Comparison of ENCODE assay signal across 1 mouse cellular context in the genomic region with DNA sequence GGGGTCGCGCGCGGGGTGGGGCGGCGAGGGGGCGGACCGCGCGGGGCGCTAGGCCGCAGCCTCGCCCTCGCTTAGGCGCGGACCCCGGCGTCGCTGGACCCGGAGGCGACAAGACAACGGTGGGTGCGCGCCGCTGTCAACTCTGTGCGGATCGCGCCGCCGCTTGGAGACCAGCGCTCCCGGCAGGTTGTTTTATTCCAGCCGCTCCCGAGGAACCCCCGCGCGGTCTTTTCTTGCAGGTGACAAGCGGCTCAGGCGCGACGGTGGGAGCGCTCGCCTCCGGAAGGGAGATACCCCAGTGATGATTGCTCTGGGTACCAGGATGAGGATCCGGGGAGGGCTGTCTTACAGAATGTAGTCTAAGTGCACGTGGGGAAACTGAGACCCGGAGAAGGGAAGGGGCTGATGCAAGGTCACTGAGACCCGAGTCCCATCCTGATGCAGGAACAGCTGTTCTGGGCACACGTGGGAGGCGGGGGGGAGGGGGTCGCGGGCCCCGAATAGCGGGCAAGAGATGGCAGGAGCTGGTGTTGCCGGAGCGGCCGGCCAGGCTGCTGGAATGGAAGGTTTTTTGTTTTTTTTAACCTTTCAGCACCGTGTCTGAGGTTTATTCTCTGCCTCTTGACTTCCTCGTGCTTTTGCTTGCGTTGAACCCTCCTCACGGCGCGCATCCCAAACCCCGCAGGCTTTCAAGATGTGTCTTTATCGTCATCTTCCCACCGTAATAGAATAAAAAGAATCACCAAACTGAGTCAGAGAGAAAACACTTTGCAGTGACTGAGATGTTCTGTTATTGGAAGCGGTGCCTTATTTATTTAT.
TF ChIP-seq lines count a peak whose summit lies in the region.

No protein-coding gene starts in this region.

TF ChIP-seq in CH12.LX, 34 proteins besides CTCF, POLR2A, EP300 and RAD21:
- no peak; the same call in 1 of the 2 replicates for TF ChIP-seq ZMIZ1 (IDR thresholded peaks at IDR 0.05; ENCODE audit: low read depth, low read length)
- peak; percentile 47 for TF ChIP-seq SIN3A (IDR thresholded peaks at IDR 0.05; ENCODE audit: low read length)
- TF ChIP-seq MYC (IDR thresholded peaks at IDR 0.05; ENCODE audit: low read depth, low read length), result peak; percentile 93
- TF ChIP-seq TBP (conservative IDR thresholded peaks at IDR 0.05; ENCODE audit: low read depth, low read length), result no peak
- no peak for TF ChIP-seq KAT2A (IDR thresholded peaks at IDR 0.05; ENCODE audit: insufficient replicate concordance, low read length)
- TF ChIP-seq JUN (IDR thresholded peaks at IDR 0.05; ENCODE audit: insufficient read depth, low read depth, low read length), result no peak
- TF ChIP-seq MAX (IDR thresholded peaks at IDR 0.05; ENCODE audit: low read length), result 0 out of 2 replicates have a peak, but pooled peaks have one; percentile 71
- peak; percentile 100 for TF ChIP-seq UBTF (IDR thresholded peaks at IDR 0.05; ENCODE audit: low read depth, low read length)
- 0 out of 2 replicates have a peak, but pooled peaks have one; percentile 2 for TF ChIP-seq MEF2A (IDR thresholded peaks at IDR 0.05; ENCODE audit: borderline replicate concordance, low read depth, low read length)
- TF ChIP-seq NRF1 (IDR thresholded peaks at IDR 0.05; ENCODE audit: low read depth, low read length), result no peak
- no peak for TF ChIP-seq MAZ (IDR thresholded peaks at IDR 0.05; ENCODE audit: low read depth, low read length)
- TF ChIP-seq BHLHE40 (IDR thresholded peaks at IDR 0.05; ENCODE audit: low read depth, low read length), result peak; percentile 20; the same call in 1 of the 2 replicates
- TF ChIP-seq ZC3H11A (IDR thresholded peaks at IDR 0.05; ENCODE audit: low read depth, low read length), result no peak
- peak; percentile 86 for TF ChIP-seq MXI1 (IDR thresholded peaks at IDR 0.05; ENCODE audit: low read depth, low read length)
- TF ChIP-seq CHD1 (IDR thresholded peaks at IDR 0.05; ENCODE audit: low read depth, low read length), result 0 out of 2 replicates have a peak, but pooled peaks have one; percentile 44
